Mouse (Mus musculus) myocyte (in vitro differentiated cells): ENCODE results near the gene Hjurp.

Source experiments
- E2F4 ChIP-seq: IDR thresholded peaks from one replicate; pipeline ENCODE4 v1.6.1; 2011; ENCODE audit warnings: mild to moderate bottlenecking, control low read depth, moderate library complexity; ENCODE audit not compliant: insufficient read depth
- MAX ChIP-seq: IDR thresholded peaks from one replicate; pipeline ENCODE4 v1.6.1; 2011; ENCODE audit warnings: low read depth, mild to moderate bottlenecking, control low read depth
- MYOD1 ChIP-seq, 3 experiments: IDR thresholded peaks; one replicate each; pipeline ENCODE4 v1.6.1; 2011; ENCODE audit warnings: control low read depth in 2 of 3, low read depth in 2 of 3, mild to moderate bottlenecking in 2 of 3, moderate library complexity in 1 of 3; ENCODE audit not compliant: insufficient read length in 2 of 3, control insufficient read depth in 1 of 3
- MYOG ChIP-seq, 3 experiments: IDR thresholded peaks; one replicate each; pipeline ENCODE4 v1.6.1; 2011; ENCODE audit warnings: control low read depth in 2 of 3, low read depth in 2 of 3, mild to moderate bottlenecking in 2 of 3; ENCODE audit not compliant: insufficient read length in 2 of 3, control insufficient read depth in 1 of 3, insufficient read depth in 1 of 3
- POLR2AphosphoS2 ChIP-seq: IDR thresholded peaks from one replicate; pipeline ENCODE4 v1.6.1; 2011; ENCODE audit warnings: low read depth, control low read depth; ENCODE audit not compliant: insufficient read length
- REST ChIP-seq: IDR thresholded peaks from one replicate; pipeline ENCODE4 v1.6.1; 2011; ENCODE audit warnings: mild to moderate bottlenecking, control low read depth, moderate library complexity; ENCODE audit not compliant: insufficient read depth, insufficient read length
- TCF12 ChIP-seq: IDR thresholded peaks from one replicate; pipeline ENCODE4 v1.6.1; 2011; ENCODE audit warnings: mild to moderate bottlenecking, control low read depth; ENCODE audit not compliant: poor library complexity, insufficient read depth, severe bottlenecking

DNA sequence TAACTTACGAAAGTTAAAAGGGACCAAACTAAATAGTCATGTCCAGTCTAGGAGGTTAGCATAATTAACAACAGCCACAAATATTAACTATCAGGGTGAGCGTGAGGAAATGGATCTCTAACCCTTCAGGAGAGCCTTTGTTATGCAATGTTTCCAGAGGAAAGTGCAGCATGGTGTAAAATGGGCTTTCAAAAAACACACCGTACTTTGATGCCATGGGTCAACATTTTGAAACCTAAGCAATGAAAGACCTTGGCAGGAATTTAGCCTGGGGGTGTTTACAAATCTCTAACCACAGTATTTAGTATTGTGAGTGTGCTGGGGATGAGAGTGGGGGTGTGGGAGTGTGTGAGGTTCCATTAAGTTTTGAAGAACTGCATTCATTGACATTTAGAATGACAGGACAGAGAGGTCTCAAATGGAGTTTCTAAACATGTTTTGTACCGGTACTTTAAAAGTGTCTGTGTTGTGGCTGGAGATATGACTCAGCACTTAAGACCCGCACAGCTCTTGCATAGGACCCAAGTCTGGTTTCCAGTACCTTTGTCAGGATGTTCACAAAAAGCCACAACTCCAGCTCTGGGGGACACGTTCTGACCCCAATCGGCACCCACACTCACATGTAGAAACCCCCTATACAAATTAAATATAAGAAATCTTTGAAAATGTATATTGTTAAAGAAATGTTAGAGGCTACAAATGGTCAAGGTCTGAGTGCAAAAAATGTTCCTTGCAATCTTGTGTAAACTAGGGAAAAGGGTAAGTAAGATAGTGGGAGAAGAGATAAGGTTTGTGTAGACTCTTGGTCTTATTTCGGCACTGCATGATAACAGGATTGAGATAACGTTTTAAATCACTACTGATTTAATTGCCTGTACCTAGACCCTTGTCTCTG, 1.9 kb upstream of the Hjurp start:
- TF ChIP-seq E2F4 (no peak), TCF12 (no peak), MYOD1 (IDR thresholded peaks at IDR 0.05; ENCODE audit: control insufficient read depth in 1 of 3, insufficient read length in 2 of 3, low read depth in 2 of 3) (no peak), MYOG (IDR thresholded peaks at IDR 0.05; ENCODE audit: control insufficient read depth in 1 of 3, insufficient read depth in 1 of 3, insufficient read length in 2 of 3, low read depth in 2 of 3) (no peak), MAX (no peak), POLR2AphosphoS2 (no peak), REST (no peak)
